Mouse (Mus musculus): ENCODE measurements around the gene D5Ertd579e. TPM values are rescaled to one million over a fixed set of nuclear protein-coding genes. Genes with fewer than 3 reads are reported as not detected.

D5Ertd579e gene
- polyA plus RNA-seq, 1 experiment = 356 TPM

DNA sequence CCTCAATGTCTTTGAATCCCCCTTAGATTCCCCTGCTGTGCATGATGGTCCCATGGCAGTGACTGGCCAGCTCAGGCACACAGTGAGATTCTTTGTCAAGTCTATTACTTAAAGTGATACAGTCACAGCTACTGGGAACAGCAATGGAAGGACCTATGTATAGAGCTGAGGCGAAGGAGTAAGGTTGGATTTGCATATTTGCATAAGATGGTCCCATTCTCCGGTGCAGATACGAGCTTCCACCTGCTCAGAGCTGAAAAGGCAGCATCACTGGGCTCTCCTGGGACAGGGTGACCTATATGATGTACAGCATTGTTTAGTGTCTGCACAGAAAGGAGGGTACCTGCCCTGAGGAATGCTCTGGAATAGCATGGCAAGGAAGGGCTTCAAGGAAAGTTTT, 101.5 kb downstream of the D5Ertd579e start:
- Histone ChIP-seq H3K4me1 (ENCODE audit: control insufficient read depth, insufficient read depth, low read length) (peaks cover 32% of the 10 kb centered on the region), H3K27ac (ENCODE audit: insufficient read depth, low read depth, low read length) (no peak overlapping the region), H3K4me3 (ENCODE audit: insufficient read depth, low read depth, low read length) (no peak overlapping the region)
- 88% methylated on average over 3 of the region's 3 CpGs for WGBS
- no peak for TF ChIP-seq POLR2A (IDR thresholded peaks at IDR 0.05; ENCODE audit: insufficient read depth, low read depth, low read length)
- TF ChIP-seq CTCF (IDR thresholded peaks at IDR 0.05; ENCODE audit: insufficient read depth, low read depth, low read length) = no peak

GRCm38 (mm10) chr5:36593176-36593575, 102.6 kb downstream of the D5Ertd579e start, which contains the start of gene Tbc1d14:
Gene Tbc1d14, minus strand, starts transcription at chr5:36593276.
- Histone ChIP-seq H3K4me3 (ENCODE audit: insufficient read depth, low read depth, low read length) (no peak within 1 kb of the TSS), H3K4me1 (ENCODE audit: control insufficient read depth, insufficient read depth, low read length) (peaks cover 32% of the 10 kb centered on the region), H3K27ac (ENCODE audit: insufficient read depth, low read depth, low read length) (no peak within 1 kb of the TSS)
- TF ChIP-seq CTCF (IDR thresholded peaks at IDR 0.05; ENCODE audit: insufficient read depth, low read depth, low read length) (no peak), POLR2A (IDR thresholded peaks at IDR 0.05; ENCODE audit: insufficient read depth, low read depth, low read length) (no peak)
- WGBS = 86% methylated on average over 5 of the region's 5 CpGs

DNA sequence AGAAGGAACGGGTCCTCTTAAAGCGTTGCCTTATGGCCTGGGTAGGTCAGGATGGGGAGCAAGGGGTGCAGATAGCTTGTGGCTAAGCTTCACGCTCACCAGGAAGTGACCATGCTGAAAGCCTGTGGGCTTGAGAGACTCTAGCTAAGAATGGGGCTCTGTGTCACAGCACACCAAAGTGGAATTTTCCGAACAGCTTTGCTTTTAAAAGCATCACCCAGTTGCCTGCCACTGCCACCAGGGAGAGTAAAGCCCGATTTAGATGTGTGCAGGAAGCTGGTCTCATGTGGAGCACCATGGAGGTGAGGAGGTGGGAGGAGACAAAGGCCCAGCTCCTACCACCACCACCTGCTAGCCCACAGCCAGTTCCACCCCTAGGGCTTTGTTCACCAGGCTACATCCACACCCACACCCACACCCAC, 105.3 kb downstream of the D5Ertd579e start:
- Histone ChIP-seq H3K4me3 (ENCODE audit: insufficient read depth, low read depth, low read length) (no peak overlapping the region), H3K4me1 (ENCODE audit: control insufficient read depth, insufficient read depth, low read length) (peaks cover 17% of the 10 kb centered on the region), H3K27ac (ENCODE audit: insufficient read depth, low read depth, low read length) (no peak overlapping the region)
- TF ChIP-seq POLR2A (IDR thresholded peaks at IDR 0.05; ENCODE audit: insufficient read depth, low read depth, low read length) (no peak), CTCF (IDR thresholded peaks at IDR 0.05; ENCODE audit: insufficient read depth, low read depth, low read length) (no peak)
- 51% methylated on average over 5 of the region's 5 CpGs for WGBS

- Histone ChIP-seq H3K27ac (ENCODE audit: insufficient read depth, low read depth, low read length) (no peak overlapping the region), H3K4me3 (ENCODE audit: insufficient read depth, low read depth, low read length) (no peak overlapping the region)
- 74% methylated on average over 6 of the region's 6 CpGs for WGBS
Measured at GRCm38 (mm10) chr5:36584299-36584698, 111.5 kb downstream of the D5Ertd579e start.

GRCm38 (mm10) chr5:36581924-36582642, 113.7 kb downstream of the D5Ertd579e start:
- peak overlapping the region; percentile 92 for H3K27ac ChIP-seq (ENCODE audit: insufficient read depth, low read depth, low read length)
- under 1% methylated on average over 54 of the region's 54 CpGs for WGBS
- TF ChIP-seq CTCF (IDR thresholded peaks at IDR 0.05; ENCODE audit: insufficient read depth, low read depth, low read length) (no peak), POLR2A (IDR thresholded peaks at IDR 0.05; ENCODE audit: insufficient read depth, low read depth, low read length) (peak; percentile 59)
- H3K4me1 ChIP-seq (ENCODE audit: control insufficient read depth, insufficient read depth, low read length) = peaks cover 14% of the 10 kb centered on the region
- peak overlapping the region; percentile 92 for H3K4me3 ChIP-seq (ENCODE audit: insufficient read depth, low read depth, low read length)

More at GRCm38 (mm10) chr5:36584299-36584698, 111.5 kb downstream of the D5Ertd579e start:
- H3K4me1 ChIP-seq (ENCODE audit: control insufficient read depth, insufficient read depth, low read length) = peaks cover 14% of the 10 kb centered on the region
- TF ChIP-seq POLR2A (IDR thresholded peaks at IDR 0.05; ENCODE audit: insufficient read depth, low read depth, low read length) (no peak), CTCF (IDR thresholded peaks at IDR 0.05; ENCODE audit: insufficient read depth, low read depth, low read length) (no peak)

- H3K4me3 ChIP-seq (ENCODE audit: insufficient read depth, low read depth, low read length) = peak overlapping the region; percentile 92
- TF ChIP-seq POLR2A (IDR thresholded peaks at IDR 0.05; ENCODE audit: insufficient read depth, low read depth, low read length) = no peak
- WGBS = 2% methylated on average over 40 of the region's 40 CpGs
- H3K4me1 ChIP-seq (ENCODE audit: control insufficient read depth, insufficient read depth, low read length) = peaks cover 14% of the 10 kb centered on the region
- H3K27ac ChIP-seq (ENCODE audit: insufficient read depth, low read depth, low read length) = no peak overlapping the region; the same call in 1 of the 2 replicates
Measured at GRCm38 (mm10) chr5:36581259-36581923, 114.4 kb downstream of the D5Ertd579e start.

GRCm38 (mm10) chr5:36579967-36580366, 115.9 kb downstream of the D5Ertd579e start:
- Histone ChIP-seq H3K4me3 (ENCODE audit: insufficient read depth, low read depth, low read length) (no peak overlapping the region), H3K27ac (ENCODE audit: insufficient read depth, low read depth, low read length) (no peak overlapping the region), H3K4me1 (ENCODE audit: control insufficient read depth, insufficient read depth, low read length) (peaks cover 19% of the 10 kb centered on the region)
- no peak for TF ChIP-seq POLR2A (IDR thresholded peaks at IDR 0.05; ENCODE audit: insufficient read depth, low read depth, low read length)
- no peak for TF ChIP-seq CTCF (IDR thresholded peaks at IDR 0.05; ENCODE audit: insufficient read depth, low read depth, low read length)
- 78% methylated on average over 7 of the region's 7 CpGs for WGBS

DNA sequence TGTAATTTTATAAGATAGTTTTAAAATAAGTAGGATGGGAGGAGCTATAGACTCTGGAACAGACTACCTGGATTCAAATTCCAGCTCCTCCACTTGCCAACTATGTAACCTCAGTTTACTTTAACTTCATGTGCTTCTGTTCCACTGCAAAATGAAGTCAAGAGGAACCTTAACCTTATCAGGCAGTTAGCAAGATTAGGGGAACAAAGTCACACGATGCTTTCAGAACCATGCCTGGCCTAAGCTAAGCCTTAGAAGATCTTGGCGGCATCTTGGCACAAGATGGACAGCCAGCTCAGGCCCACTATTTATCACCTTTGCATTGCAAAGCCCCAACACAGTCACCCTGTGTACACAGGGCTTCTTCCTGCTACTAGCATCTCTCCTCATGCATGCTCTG, 116.8 kb downstream of the D5Ertd579e start:
- no peak for TF ChIP-seq POLR2A (IDR thresholded peaks at IDR 0.05; ENCODE audit: insufficient read depth, low read depth, low read length)
- TF ChIP-seq CTCF (IDR thresholded peaks at IDR 0.05; ENCODE audit: insufficient read depth, low read depth, low read length) = no peak
- H3K4me3 ChIP-seq (ENCODE audit: insufficient read depth, low read depth, low read length) = no peak overlapping the region
- WGBS = 93% methylated on average over 2 of the region's 2 CpGs
- no peak overlapping the region for H3K27ac ChIP-seq (ENCODE audit: insufficient read depth, low read depth, low read length)
- H3K4me1 ChIP-seq (ENCODE audit: control insufficient read depth, insufficient read depth, low read length) = peaks cover 25% of the 10 kb centered on the region

- WGBS = 91% methylated on average over 3 of the region's 3 CpGs
- Histone ChIP-seq H3K4me3 (ENCODE audit: insufficient read depth, low read depth, low read length) (no peak overlapping the region), H3K27ac (ENCODE audit: insufficient read depth, low read depth, low read length) (no peak overlapping the region)
Measured at GRCm38 (mm10) chr5:36576457-36576856, 119.4 kb downstream of the D5Ertd579e start.

More at GRCm38 (mm10) chr5:36576457-36576856, 119.4 kb downstream of the D5Ertd579e start:
- peaks cover 29% of the 10 kb centered on the region for H3K4me1 ChIP-seq (ENCODE audit: control insufficient read depth, insufficient read depth, low read length)
- TF ChIP-seq POLR2A (IDR thresholded peaks at IDR 0.05; ENCODE audit: insufficient read depth, low read depth, low read length) = no peak
- TF ChIP-seq CTCF (IDR thresholded peaks at IDR 0.05; ENCODE audit: insufficient read depth, low read depth, low read length) = no peak
